Mouse (Mus musculus): ENCODE measurements at regions not wholly inside any gene's neighbourhood (a gene's known extent, or its start where the extent isn't known, plus 50 kb on each side); places are given as distances from the start of the nearest gene placed in this dataset.

DNA sequence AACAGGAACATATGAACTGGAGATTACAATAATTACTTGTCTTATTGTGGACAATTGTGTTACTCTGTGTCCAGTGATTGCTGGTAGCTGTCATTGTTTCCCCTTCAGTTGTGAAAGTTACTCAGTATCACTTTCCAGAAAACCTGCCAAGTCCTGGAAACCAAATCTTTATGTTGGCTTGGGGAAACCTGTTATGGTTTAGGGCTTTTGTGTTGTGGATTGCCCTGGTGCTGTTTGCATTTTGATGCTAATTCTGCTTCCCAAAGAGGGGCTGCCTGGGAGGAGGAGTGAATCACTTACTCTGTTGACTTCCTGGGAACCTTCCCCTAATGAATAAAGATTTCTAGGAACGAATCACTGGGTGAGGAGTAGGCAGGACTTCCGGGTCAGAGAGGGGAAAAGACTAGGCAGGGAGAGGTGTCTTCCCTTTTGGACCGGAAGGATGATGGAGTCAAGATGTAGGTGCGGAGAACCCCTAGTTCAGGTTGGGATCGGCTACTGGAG lies 321.6 kb downstream of the Nedd1 start:
- H3K4me3 ChIP-seq (ENCODE audit: low read depth, low read length): no peak overlapping the region
- no peaks in the 10 kb centered on the region for H3K27me3 ChIP-seq (ENCODE audit: control insufficient read depth, insufficient read depth, low read length)
- no peak for TF ChIP-seq POLR2A (IDR thresholded peaks at IDR 0.05; ENCODE audit: low read depth, low read length)
- no peak for TF ChIP-seq CTCF (IDR thresholded peaks at IDR 0.05; ENCODE audit: extremely low read depth, insufficient read length, insufficient replicate concordance, low read depth, low read length)
- H3K4me1 ChIP-seq (ENCODE audit: control insufficient read depth, insufficient read depth, insufficient read length, low read length): no peaks in the 10 kb centered on the region
- H3K36me3 ChIP-seq (ENCODE audit: control insufficient read depth, insufficient read depth, low read length): no peaks in the 10 kb centered on the region
- no peak overlapping the region for H3K27ac ChIP-seq (ENCODE audit: insufficient read depth, low read depth, low read length)
- WGBS: 82% methylated on average over 5 of the region's 5 CpGs

DNA sequence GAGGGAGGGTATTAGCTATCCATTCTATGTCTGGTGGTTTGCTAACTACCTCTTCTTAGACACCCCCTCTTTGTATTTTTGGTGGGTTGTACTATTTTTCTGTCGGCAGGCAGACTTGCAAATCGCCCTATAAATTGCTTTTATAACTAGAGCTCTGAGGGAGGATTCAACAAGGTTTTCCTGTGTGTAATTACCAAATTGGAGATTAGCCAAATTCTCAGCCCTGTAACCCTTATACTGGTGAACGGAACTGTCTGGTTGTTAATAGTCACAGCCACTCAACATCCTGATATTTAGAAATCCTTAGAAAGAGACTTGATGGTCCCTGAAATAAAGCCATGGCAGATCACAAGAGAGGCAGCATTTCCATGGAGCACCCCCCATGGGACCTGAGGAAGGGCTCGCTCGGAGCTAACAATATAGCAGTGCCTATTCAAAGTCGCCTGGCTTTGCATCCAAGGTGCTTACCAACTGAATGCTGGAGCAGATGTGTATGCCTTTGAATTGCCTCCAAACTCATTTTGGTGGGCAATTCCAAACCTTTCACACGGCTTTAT lies 333.0 kb downstream of the Nedd1 start:
- TF ChIP-seq POLR2A (IDR thresholded peaks at IDR 0.05; ENCODE audit: low read depth, low read length) (no peak), CTCF (IDR thresholded peaks at IDR 0.05; ENCODE audit: extremely low read depth, insufficient read length, insufficient replicate concordance, low read depth, low read length) (no peak)
- 78% methylated on average over 7 of the region's 7 CpGs for WGBS
- H3K36me3 ChIP-seq (ENCODE audit: control insufficient read depth, insufficient read depth, low read length): no peaks in the 10 kb centered on the region

DNA sequence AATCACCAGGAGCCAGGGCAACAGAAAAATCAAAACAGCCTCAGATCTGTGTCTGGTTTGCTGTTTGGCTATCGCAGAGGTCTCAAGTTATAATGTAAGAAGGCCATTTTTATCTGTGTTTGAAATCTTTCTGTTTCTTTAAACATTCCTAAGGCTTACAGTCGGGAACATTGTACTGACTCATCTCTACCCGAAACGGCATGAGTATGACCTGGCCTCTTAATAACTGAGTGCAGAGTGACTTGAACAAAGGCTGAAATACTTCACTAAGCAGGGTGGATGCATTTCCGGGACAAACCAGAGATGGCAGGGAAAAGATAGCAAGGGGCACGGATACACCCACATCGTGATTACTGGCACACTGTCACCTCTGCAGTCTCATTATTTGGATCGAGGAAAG lies 355.1 kb downstream of the Nedd1 start:
- H3K36me3 ChIP-seq (ENCODE audit: control insufficient read depth, insufficient read depth, low read length): no peaks in the 10 kb centered on the region
- WGBS: 72% methylated on average over 8 of the region's 8 CpGs
- no peaks in the 10 kb centered on the region for H3K4me1 ChIP-seq (ENCODE audit: control insufficient read depth, insufficient read depth, insufficient read length, low read length)
- no peak overlapping the region for H3K27ac ChIP-seq (ENCODE audit: insufficient read depth, low read depth, low read length)
- no peak for TF ChIP-seq POLR2A (IDR thresholded peaks at IDR 0.05; ENCODE audit: low read depth, low read length)
- no peak for TF ChIP-seq CTCF (IDR thresholded peaks at IDR 0.05; ENCODE audit: extremely low read depth, insufficient read length, insufficient replicate concordance, low read depth, low read length)
- no peaks in the 10 kb centered on the region for H3K27me3 ChIP-seq (ENCODE audit: control insufficient read depth, insufficient read depth, low read length)
- no peak overlapping the region for H3K4me3 ChIP-seq (ENCODE audit: low read depth, low read length)

More for the DNA sequence above, 333.0 kb downstream of the Nedd1 start:
- Histone ChIP-seq H3K4me3 (ENCODE audit: low read depth, low read length) (no peak overlapping the region), H3K4me1 (ENCODE audit: control insufficient read depth, insufficient read depth, insufficient read length, low read length) (no peaks in the 10 kb centered on the region), H3K27ac (ENCODE audit: insufficient read depth, low read depth, low read length) (no peak overlapping the region), H3K27me3 (ENCODE audit: control insufficient read depth, insufficient read depth, low read length) (no peaks in the 10 kb centered on the region)

- H3K4me1 ChIP-seq (ENCODE audit: control insufficient read depth, insufficient read depth, insufficient read length, low read length): no peaks in the 10 kb centered on the region
- no peaks in the 10 kb centered on the region for H3K36me3 ChIP-seq (ENCODE audit: control insufficient read depth, insufficient read depth, low read length)
- no peaks in the 10 kb centered on the region for H3K27me3 ChIP-seq (ENCODE audit: control insufficient read depth, insufficient read depth, low read length)
- no peak overlapping the region for H3K27ac ChIP-seq (ENCODE audit: insufficient read depth, low read depth, low read length)
- 80% methylated on average over 3 of the region's 3 CpGs for WGBS
- no peak overlapping the region for H3K4me3 ChIP-seq (ENCODE audit: low read depth, low read length)
- TF ChIP-seq CTCF (IDR thresholded peaks at IDR 0.05; ENCODE audit: extremely low read depth, insufficient read length, insufficient replicate concordance, low read depth, low read length) (no peak), POLR2A (IDR thresholded peaks at IDR 0.05; ENCODE audit: low read depth, low read length) (no peak)
Observed at GRCm38 (mm10) chr10:92356738-92357137, 365.5 kb downstream of the Nedd1 start.

- H3K27me3 ChIP-seq (ENCODE audit: control insufficient read depth, insufficient read depth, low read length): no peaks in the 10 kb centered on the region
Observed at GRCm38 (mm10) chr10:92349043-92349442, 373.2 kb downstream of the Nedd1 start.

DNA sequence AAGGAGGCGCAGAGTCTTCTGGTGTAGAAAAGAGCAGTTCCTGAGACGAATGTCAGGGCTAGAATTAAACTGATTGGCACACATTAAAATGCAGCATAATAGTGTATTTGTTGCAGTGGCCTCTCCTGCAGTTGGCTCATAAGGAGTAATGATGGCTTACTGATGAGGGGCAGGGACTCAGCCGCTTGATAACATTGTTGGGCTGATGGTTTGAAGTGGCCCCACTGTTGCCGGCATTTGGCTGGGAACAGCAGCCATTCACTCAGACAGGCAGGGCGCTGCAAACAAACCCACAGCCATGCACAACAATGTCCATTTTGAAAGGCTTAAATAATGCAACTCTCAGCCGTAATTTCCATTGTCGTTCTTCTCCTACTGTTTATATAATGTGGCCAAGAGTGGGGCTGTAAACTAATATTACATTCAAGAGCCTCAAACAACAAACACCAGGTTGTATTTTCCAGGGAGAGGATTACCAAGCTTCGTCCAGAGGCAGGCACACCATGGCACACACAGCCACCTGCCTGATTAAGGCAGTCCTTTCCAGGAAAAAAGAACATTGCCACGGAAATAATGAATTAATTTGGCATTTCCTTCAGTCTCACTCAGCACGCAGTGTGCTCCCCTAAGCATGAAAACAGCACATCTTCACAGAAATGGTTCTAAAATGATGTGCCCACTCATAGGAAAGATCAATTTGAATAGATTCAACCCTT lies 374.1 kb downstream of the Nedd1 start:
- Histone ChIP-seq H3K4me1 (ENCODE audit: control insufficient read depth, insufficient read depth, insufficient read length, low read length) (no peaks in the 10 kb centered on the region), H3K27ac (ENCODE audit: insufficient read depth, low read depth, low read length) (no peak overlapping the region), H3K27me3 (ENCODE audit: control insufficient read depth, insufficient read depth, low read length) (no peaks in the 10 kb centered on the region), H3K4me3 (ENCODE audit: low read depth, low read length) (no peak overlapping the region), H3K36me3 (ENCODE audit: control insufficient read depth, insufficient read depth, low read length) (no peaks in the 10 kb centered on the region)
- TF ChIP-seq CTCF (IDR thresholded peaks at IDR 0.05; ENCODE audit: extremely low read depth, insufficient read length, insufficient replicate concordance, low read depth, low read length) (no peak), POLR2A (IDR thresholded peaks at IDR 0.05; ENCODE audit: low read depth, low read length) (no peak)
- 63% methylated on average over 10 of the region's 10 CpGs for WGBS

More at GRCm38 (mm10) chr10:92349043-92349442, 373.2 kb downstream of the Nedd1 start:
- Histone ChIP-seq H3K27ac (ENCODE audit: insufficient read depth, low read depth, low read length) (no peak overlapping the region), H3K36me3 (ENCODE audit: control insufficient read depth, insufficient read depth, low read length) (no peaks in the 10 kb centered on the region), H3K4me1 (ENCODE audit: control insufficient read depth, insufficient read depth, insufficient read length, low read length) (no peaks in the 10 kb centered on the region), H3K4me3 (ENCODE audit: low read depth, low read length) (no peak overlapping the region)
- TF ChIP-seq POLR2A (IDR thresholded peaks at IDR 0.05; ENCODE audit: low read depth, low read length): no peak
- no peak for TF ChIP-seq CTCF (IDR thresholded peaks at IDR 0.05; ENCODE audit: extremely low read depth, insufficient read length, insufficient replicate concordance, low read depth, low read length)
- WGBS: 82% methylated on average over 6 of the region's 7 CpGs

- 85% methylated on average over 2 of the region's 2 CpGs for whole genome bisulfite sequencing
- no peak overlapping the region for H3K27ac ChIP-seq (ENCODE audit: insufficient read depth, low read depth, low read length)
- H3K27me3 ChIP-seq (ENCODE audit: control insufficient read depth, insufficient read depth, low read length): no peaks in the 10 kb centered on the region
- no peak for TF ChIP-seq POLR2A (IDR thresholded peaks at IDR 0.05; ENCODE audit: low read depth, low read length)
- no peaks in the 10 kb centered on the region for H3K36me3 ChIP-seq (ENCODE audit: control insufficient read depth, insufficient read depth, low read length)
- H3K4me1 ChIP-seq (ENCODE audit: control insufficient read depth, insufficient read depth, insufficient read length, low read length): no peaks in the 10 kb centered on the region
- no peak overlapping the region for H3K4me3 ChIP-seq (ENCODE audit: low read depth, low read length)
Observed at GRCm38 (mm10) chr10:92339671-92340070, 382.5 kb downstream of the Nedd1 start.
